Mouse (Mus musculus) macrophage (primary cell): ENCODE results near the gene Cdk8. TPM values are rescaled to one million over a fixed set of nuclear protein-coding genes. Genes with fewer than 3 reads are reported as not detected.

Experiments used
- H3K27ac ChIP-seq: fragments of 350-480 bp; formaldehyde crosslinking; 2 replicates; pipeline ENCODE4 v1.9.0; 2021
- H3K36me3 ChIP-seq: fragments of 350-480 bp; formaldehyde crosslinking; 2 replicates; pipeline ENCODE4 v1.9.0; 2021; ENCODE audit errors: inconsistent target
- H3K4me3 ChIP-seq: fragments of 350-480 bp; formaldehyde crosslinking; 2 replicates; pipeline ENCODE4 v1.9.0; 2021; ENCODE audit errors: inconsistent target
- H3K79me2 ChIP-seq: fragments of 350-480 bp; formaldehyde crosslinking; 2 replicates; pipeline ENCODE4 v1.9.0; 2021; ENCODE audit errors: inconsistent target
- WGBS: methylation state at CpG from one replicate; pipeline ENCODE4 v1.1.7; 2026; ENCODE audit warnings: inconsistent platforms; ENCODE audit not compliant: missing documents; 5-methylcytosine and 5-hydroxymethylcytosine counted together
- polyA plus RNA-seq: library from polyadenylated mRNA; stranded (reverse); fragments of 250-400 nt; gene quantifications from 3 replicates; pipeline ENCODE4 v1.2.4, GENCODE M21; 2018; ENCODE audit warnings: inconsistent platforms

Gene Cdk8
- polyA plus RNA-seq, 1 experiment from 2014 or later: 24.0 TPM

GRCm38 (mm10) chr5:146220879-146221714, 9.9 kb upstream of the Cdk8 start, which contains the start of gene Rnf6:
Rnf6 (minus strand) TSS chr5:146221555.
- H3K4me3 ChIP-seq: peak within 1 kb of the TSS; percentile 84
- peaks cover 46% of the 10 kb centered on the region for H3K79me2 ChIP-seq
- H3K27ac ChIP-seq: peak within 1 kb of the TSS; percentile 87
- peaks cover 27% of the 10 kb centered on the region for H3K36me3 ChIP-seq
- whole genome bisulfite sequencing: 1% methylated on average over 67 of the region's 67 CpGs

DNA sequence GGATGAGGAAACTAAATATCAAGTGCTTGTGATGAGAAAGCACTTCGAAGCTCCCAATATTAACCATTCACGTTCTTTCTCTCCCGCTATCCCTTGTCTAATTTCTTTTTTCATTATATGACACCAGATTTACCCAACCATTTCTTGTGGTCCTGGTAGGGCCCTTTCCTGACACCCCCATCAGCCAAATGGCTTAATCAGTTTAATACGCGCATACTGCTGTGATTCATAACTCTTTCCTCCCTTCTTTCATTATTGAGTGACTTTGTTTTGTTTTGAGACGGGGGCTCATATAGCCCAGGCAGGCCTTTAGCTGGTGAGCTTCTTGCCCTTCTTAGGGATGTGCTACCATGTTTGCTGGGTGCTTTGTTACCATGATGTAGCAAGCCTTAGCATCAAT, 9.3 kb upstream of the Cdk8 start:
- H3K79me2 ChIP-seq: peaks cover 40% of the 10 kb centered on the region
- H3K4me3 ChIP-seq: peak overlapping the region; percentile 84
- H3K36me3 ChIP-seq: peaks cover 25% of the 10 kb centered on the region; the same call in 1 of the 2 replicates
- 42% methylated on average over 6 of the region's 6 CpGs for WGBS
- peak overlapping the region; percentile 87 for H3K27ac ChIP-seq

DNA sequence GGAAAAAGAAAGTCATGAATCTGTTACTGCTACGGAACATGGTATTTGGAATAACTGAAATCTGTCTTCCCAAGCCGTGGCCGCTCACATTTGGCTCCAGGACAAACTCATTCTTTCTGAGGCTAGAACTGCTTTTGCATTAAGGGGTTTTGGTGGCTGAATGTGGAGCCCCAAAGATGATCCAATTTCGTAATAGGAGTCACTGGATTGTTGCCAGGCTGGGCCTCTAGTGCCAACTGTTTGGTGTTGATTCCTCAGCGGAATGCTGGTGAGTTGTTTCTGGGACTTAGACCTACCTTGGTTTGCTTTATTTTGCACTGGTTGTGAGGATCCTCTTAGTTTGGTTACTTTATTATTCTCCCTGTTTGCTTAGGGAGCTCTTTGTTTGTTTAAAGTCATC, 7.2 kb upstream of the Cdk8 start:
- 87% methylated on average over 5 of the region's 5 CpGs for WGBS
- H3K36me3 ChIP-seq: peaks cover 7% of the 10 kb centered on the region; the same call in 1 of the 2 replicates
- peaks cover 19% of the 10 kb centered on the region for H3K79me2 ChIP-seq
- no peak overlapping the region for H3K4me3 ChIP-seq
- no peak overlapping the region for H3K27ac ChIP-seq

GRCm38 (mm10) chr5:146227496-146227895, 3.5 kb upstream of the Cdk8 start:
- H3K27ac ChIP-seq: no peak overlapping the region
- WGBS: 88% methylated on average over 8 of the region's 8 CpGs
- no peak overlapping the region for H3K4me3 ChIP-seq
- H3K36me3 ChIP-seq: no peaks in the 10 kb centered on the region
- H3K79me2 ChIP-seq: peaks cover 9% of the 10 kb centered on the region

GRCm38 (mm10) chr5:146229869-146230650, 970 bp upstream of the Cdk8 start:
- no peaks in the 10 kb centered on the region for H3K36me3 ChIP-seq
- H3K79me2 ChIP-seq: peaks cover 35% of the 10 kb centered on the region
- H3K27ac ChIP-seq: peak overlapping the region; percentile 75; the same call in 1 of the 2 replicates
- 80% methylated on average over 13 of the region's 17 CpGs for WGBS
- peak overlapping the region; percentile 66 for H3K4me3 ChIP-seq

DNA sequence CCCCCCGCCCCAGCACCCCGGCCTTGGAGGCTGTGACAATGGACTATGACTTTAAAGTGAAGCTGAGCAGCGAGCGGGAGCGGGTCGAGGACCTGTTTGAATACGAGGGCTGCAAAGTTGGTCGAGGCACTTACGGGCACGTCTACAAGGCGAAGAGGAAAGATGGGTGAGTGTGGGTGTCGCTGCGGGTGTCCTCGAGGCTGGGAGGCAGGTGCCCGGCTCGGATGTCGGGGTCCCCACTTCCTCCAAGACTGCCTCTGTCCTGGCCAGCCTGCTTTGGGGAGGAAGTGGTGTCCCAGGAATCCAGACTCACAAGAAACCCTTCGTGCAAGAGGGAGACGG, 596 bp downstream of the Cdk8 start:
- Histone ChIP-seq H3K79me2 (peaks cover 50% of the 10 kb centered on the region), H3K4me3 (peak overlapping the region; percentile 71)
- WGBS: under 1% methylated on average over 17 of the region's 19 CpGs

GRCm38 (mm10) chr5:146232056-146232675, 1.1 kb downstream of the Cdk8 start:
- Histone ChIP-seq H3K27ac (peak overlapping the region; percentile 44), H3K4me3 (peak overlapping the region; percentile 71), H3K36me3 (no peaks in the 10 kb centered on the region), H3K79me2 (peaks cover 56% of the 10 kb centered on the region)
- 48% methylated on average over 6 of the region's 6 CpGs for WGBS

More for the DNA sequence above, 596 bp downstream of the Cdk8 start:
- Histone ChIP-seq H3K27ac (peak overlapping the region; percentile 44), H3K36me3 (no peaks in the 10 kb centered on the region)

- peaks cover 62% of the 10 kb centered on the region for H3K79me2 ChIP-seq
- peak overlapping the region; percentile 71; the same call in 1 of the 2 replicates for H3K4me3 ChIP-seq
- 74% methylated on average over 11 of the region's 11 CpGs for WGBS
- no peak overlapping the region for H3K27ac ChIP-seq
- H3K36me3 ChIP-seq: no peaks in the 10 kb centered on the region
These were observed 1.8 kb downstream of the Cdk8 start for GRCm38 (mm10) chr5:146232816-146233215.

GRCm38 (mm10) chr5:146234336-146234735, 3.3 kb downstream of the Cdk8 start:
- WGBS: 100% methylated on average over 1 of the region's 1 CpGs
- no peaks in the 10 kb centered on the region for H3K36me3 ChIP-seq
- no peak overlapping the region for H3K27ac ChIP-seq
- H3K4me3 ChIP-seq: no peak overlapping the region
- peaks cover 77% of the 10 kb centered on the region for H3K79me2 ChIP-seq

DNA sequence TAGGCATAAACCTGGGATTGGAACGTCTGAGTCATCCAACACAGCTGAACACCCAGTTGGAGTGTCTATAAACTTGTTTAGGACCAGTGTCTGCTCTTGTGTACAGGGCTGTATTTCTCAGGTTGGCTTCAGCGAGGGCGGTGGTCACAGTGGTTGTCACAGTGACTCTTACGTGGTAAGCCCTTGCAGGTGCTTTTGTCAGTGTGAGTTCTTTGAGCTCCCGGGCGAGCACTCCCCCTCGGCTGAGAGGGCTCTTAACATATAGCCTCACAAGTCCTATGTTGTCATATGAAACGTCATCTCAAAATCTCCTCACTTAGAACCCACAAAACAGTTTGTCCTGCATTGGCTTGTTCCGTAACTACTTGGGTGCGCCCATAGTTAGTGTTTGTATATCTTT, 7.2 kb downstream of the Cdk8 start:
- Histone ChIP-seq H3K36me3 (no peaks in the 10 kb centered on the region), H3K27ac (no peak overlapping the region), H3K4me3 (no peak overlapping the region), H3K79me2 (peaks cover 100% of the 10 kb centered on the region)
- 90% methylated on average over 10 of the region's 10 CpGs for WGBS

GRCm38 (mm10) chr5:146240771-146241170, 9.7 kb downstream of the Cdk8 start:
- H3K27ac ChIP-seq: no peak overlapping the region
- peaks cover 100% of the 10 kb centered on the region for H3K79me2 ChIP-seq
- H3K4me3 ChIP-seq: no peak overlapping the region
- H3K36me3 ChIP-seq: no peaks in the 10 kb centered on the region
- 96% methylated on average over 2 of the region's 2 CpGs for WGBS

DNA sequence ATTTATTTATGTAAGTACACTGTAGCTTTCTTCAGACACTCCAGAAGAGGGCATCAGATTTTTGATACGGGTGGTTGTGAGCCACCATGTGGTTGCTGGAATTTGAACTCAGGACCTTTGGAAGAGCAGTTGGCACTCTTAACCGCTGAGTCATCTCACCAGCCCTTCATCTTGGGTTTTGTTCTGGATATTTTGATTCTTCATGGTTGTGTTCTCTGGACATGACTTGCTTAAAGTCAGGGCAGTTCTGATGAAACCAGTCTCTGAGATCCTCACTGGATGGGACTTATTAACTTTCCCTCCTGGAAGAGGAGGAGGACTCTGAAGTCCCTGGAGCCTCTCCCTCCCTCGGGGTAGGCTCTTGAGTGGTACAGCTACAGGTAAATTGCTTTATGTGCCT, 10.2 kb downstream of the Cdk8 start:
- H3K27ac ChIP-seq: no peak overlapping the region
- 94% methylated on average over 3 of the region's 3 CpGs for WGBS
- no peaks in the 10 kb centered on the region for H3K36me3 ChIP-seq
- H3K4me3 ChIP-seq: no peak overlapping the region
- H3K79me2 ChIP-seq: peaks cover 100% of the 10 kb centered on the region

DNA sequence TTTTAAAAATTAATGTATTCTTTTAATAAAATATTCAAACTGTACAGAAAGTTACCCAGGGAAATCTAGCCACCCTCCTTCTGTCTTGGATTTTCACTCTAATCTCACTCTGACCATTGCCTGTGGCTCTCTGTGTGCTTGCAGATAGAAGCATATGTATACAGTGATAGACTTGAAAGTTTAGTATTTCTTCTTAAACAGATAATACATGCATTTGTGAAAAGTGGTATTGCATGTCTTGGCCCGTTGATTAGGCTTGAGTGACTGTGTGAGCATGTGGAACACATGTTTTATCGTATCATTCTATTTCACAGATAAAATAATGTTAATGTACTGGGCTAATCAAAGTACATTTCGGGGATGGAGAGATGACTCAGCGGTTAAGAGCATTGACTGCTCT, 14.2 kb downstream of the Cdk8 start:
- 98% methylated on average over 4 of the region's 4 CpGs for WGBS
- no peaks in the 10 kb centered on the region for H3K36me3 ChIP-seq

GRCm38 (mm10) chr5:146245646-146246370, 14.8 kb downstream of the Cdk8 start:
- Histone ChIP-seq H3K79me2 (peaks cover 86% of the 10 kb centered on the region), H3K4me3 (no peak overlapping the region), H3K36me3 (no peaks in the 10 kb centered on the region), H3K27ac (no peak overlapping the region)
- whole genome bisulfite sequencing: 73% methylated on average over 7 of the region's 7 CpGs

More for the DNA sequence above, 14.2 kb downstream of the Cdk8 start:
- peaks cover 86% of the 10 kb centered on the region for H3K79me2 ChIP-seq
- H3K27ac ChIP-seq: no peak overlapping the region
- no peak overlapping the region for H3K4me3 ChIP-seq
